Mouse (Mus musculus) megakaryocyte, embryonic 14.5 days (primary cell): Measurements from ENCODE around the gene 4921517D22Rik.

Experiments
- FLI1 ChIP-seq: IDR thresholded peaks from 2 replicates; pipeline ENCODE4 v1.6.1; 2012; ENCODE audit warnings: low read length, inconsistent platforms, mixed read lengths
- GATA1 ChIP-seq: IDR thresholded peaks from 3 replicates; pipeline ENCODE4 v1.6.1; 2012; ENCODE audit warnings: mixed read lengths, low read length, inconsistent platforms, borderline replicate concordance

DNA sequence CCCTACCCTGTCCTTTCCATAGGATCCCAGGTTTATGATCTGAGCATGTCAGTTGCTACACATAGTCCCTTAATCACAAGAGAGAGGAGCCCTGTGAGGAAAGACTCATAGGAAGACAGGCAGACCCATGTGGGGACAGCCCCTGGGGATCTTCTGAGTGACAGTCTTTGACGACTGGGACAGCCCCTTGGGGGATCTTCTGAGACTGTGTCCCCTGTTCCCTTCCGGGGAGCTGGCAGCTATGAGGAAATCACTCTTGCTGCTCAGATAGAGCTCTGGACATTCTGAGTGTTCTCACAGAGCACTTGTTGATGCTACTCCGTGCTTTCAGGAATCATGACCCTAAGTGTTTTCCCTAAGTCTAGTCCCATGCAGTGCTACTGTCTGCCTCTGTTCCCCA, 19.8 kb upstream of the 4921517D22Rik start:
- no peak for TF ChIP-seq GATA1
- TF ChIP-seq FLI1, result no peak
